Mouse (Mus musculus): ENCODE results near the gene Asb9. TPM values are rescaled to one million over a fixed set of nuclear protein-coding genes. Genes with fewer than 3 reads are reported as not detected.

The Asb9 gene
- polyA plus RNA-seq (2014; fragmentation: Illumina TruSeq; extraction: RNeasy Lipid Tissue Mini Kit (QIAGEN cat#74804); ENCODE audit: low read depth, low replicate concordance) = not detected

DNA sequence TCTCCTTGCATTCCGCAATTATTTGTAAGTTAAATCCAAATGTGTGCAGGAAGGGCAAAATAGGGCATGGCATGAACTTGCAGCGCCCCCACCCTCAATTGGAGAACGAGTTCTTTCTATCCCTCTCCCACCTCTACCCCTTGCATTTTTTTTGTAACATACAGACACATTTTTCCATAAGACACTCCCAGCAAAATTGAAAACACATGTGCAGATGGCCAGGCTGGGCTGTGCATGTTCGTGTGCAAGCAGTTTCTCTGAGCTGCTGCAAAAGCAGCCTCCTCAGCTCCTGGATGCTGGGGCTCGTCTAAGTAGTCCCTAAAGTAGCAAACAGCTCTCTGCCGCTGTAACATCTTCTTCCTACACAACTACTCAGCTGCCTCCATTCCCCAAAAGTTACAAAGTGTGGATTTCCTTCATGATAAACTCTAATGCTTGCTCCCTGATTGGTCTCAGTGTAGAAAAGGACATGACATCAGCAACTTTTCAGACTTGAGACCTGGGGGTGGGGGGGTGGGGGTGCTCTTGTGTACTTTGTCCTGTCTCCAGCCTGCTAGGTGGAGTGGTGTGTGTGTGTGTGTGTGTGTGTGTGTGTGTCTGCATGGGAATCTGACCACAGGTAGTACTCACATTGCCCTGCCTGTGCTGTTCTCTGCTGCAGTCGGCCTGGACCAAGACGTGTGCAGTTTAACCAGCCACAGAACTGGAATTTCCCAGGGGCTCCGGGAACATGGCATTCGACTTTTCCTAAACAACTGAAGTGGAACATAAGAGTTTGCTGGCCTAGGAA, at the start of gene Asb9:
TSS of gene Asb9 (plus strand) at position 619 of the 790 bp plus-strand sequence.

Other genes with a start within 250 kb of the Asb9 start
- 0.24 TPM for gene Bmx, start 248.1 kb upstream of the Asb9 start, polyA plus RNA-seq (2014; fragmentation: Illumina TruSeq; extraction: RNeasy Lipid Tissue Mini Kit (QIAGEN cat#74804); ENCODE audit: low read depth, low replicate concordance)
- 31.4 TPM for gene Pir, start 237.0 kb upstream of the Asb9 start, polyA plus RNA-seq (2014; fragmentation: Illumina TruSeq; extraction: RNeasy Lipid Tissue Mini Kit (QIAGEN cat#74804); ENCODE audit: low read depth, low replicate concordance)
- 0.79 TPM for gene Vegfd, start 132.9 kb upstream of the Asb9 start, polyA plus RNA-seq (2014; fragmentation: Illumina TruSeq; extraction: RNeasy Lipid Tissue Mini Kit (QIAGEN cat#74804); ENCODE audit: low read depth, low replicate concordance)
- gene Piga, start 86.5 kb upstream of the Asb9 start, polyA plus RNA-seq (2014; fragmentation: Illumina TruSeq; extraction: RNeasy Lipid Tissue Mini Kit (QIAGEN cat#74804); ENCODE audit: low read depth, low replicate concordance) = 7.7 TPM
- gene Asb11, start 69.3 kb upstream of the Asb9 start, polyA plus RNA-seq (2014; fragmentation: Illumina TruSeq; extraction: RNeasy Lipid Tissue Mini Kit (QIAGEN cat#74804); ENCODE audit: low read depth, low replicate concordance) = not detected

All from liver, adult 10 weeks (tissue).